Mouse (Mus musculus): Measurements from ENCODE around the gene Slc38a10. TPM values are rescaled to one million over a fixed set of nuclear protein-coding genes. Genes with fewer than 3 reads are reported as not detected.

The Slc38a10 gene
- polyA plus RNA-seq, 1 experiment from 2014 or later, result 108 TPM

GRCm38 (mm10) chr11:120186145-120186740, 35.1 kb upstream of the Slc38a10 start:
- Histone ChIP-seq H3K36me3 (no peaks in the 10 kb centered on the region), H3K4me1 (replicated peaks) (peaks cover 67% of the 10 kb centered on the region), H3K27me3 (no peaks in the 10 kb centered on the region), H3K4me2 (peak overlapping the region; percentile 99), H3K4me3 (peak overlapping the region; percentile 95), H3K9ac (peak overlapping the region; percentile 100), H3K27ac (replicated peaks) (peak overlapping the region; percentile 99), H3K9me3 (no peaks in the 10 kb centered on the region)
- 3% methylated on average over 18 of the region's 18 CpGs for WGBS
- ATAC-seq (ENCODE audit: low read depth), result no peak

GRCm38 (mm10) chr11:120185316-120186141, 34.4 kb upstream of the Slc38a10 start:
- Histone ChIP-seq H3K27me3 (no peaks in the 10 kb centered on the region), H3K4me3 (peak overlapping the region; percentile 95), H3K4me2 (peak overlapping the region; percentile 99), H3K9me3 (no peaks in the 10 kb centered on the region), H3K36me3 (no peaks in the 10 kb centered on the region), H3K27ac (replicated peaks) (peak overlapping the region; percentile 99), H3K4me1 (replicated peaks) (peaks cover 60% of the 10 kb centered on the region), H3K9ac (peak overlapping the region; percentile 100)
- ATAC-seq (ENCODE audit: low read depth), result no peak
- WGBS, result under 1% methylated on average over 54 of the region's 54 CpGs

GRCm38 (mm10) chr11:120184371-120185315, 33.5 kb upstream of the Slc38a10 start:
- no peaks in the 10 kb centered on the region for H3K36me3 ChIP-seq
- H3K9ac ChIP-seq, result peak overlapping the region; percentile 100
- H3K9me3 ChIP-seq, result no peaks in the 10 kb centered on the region
- H3K27ac ChIP-seq (replicated peaks), result peak overlapping the region; percentile 99
- H3K27me3 ChIP-seq, result no peaks in the 10 kb centered on the region
- ATAC-seq (ENCODE audit: low read depth), result no peak
- H3K4me2 ChIP-seq, result peak overlapping the region; percentile 99
- H3K4me1 ChIP-seq (replicated peaks), result peaks cover 56% of the 10 kb centered on the region
- 4% methylated on average over 16 of the region's 16 CpGs for WGBS
- H3K4me3 ChIP-seq, result peak overlapping the region; percentile 95

- no peak overlapping the region for H3K4me3 ChIP-seq
- peak overlapping the region; percentile 99 for H3K4me2 ChIP-seq
- 27% methylated on average over 11 of the region's 11 CpGs for WGBS
- H3K9ac ChIP-seq, result peak overlapping the region; percentile 100
- H3K27ac ChIP-seq (replicated peaks), result peak overlapping the region; percentile 99
- no peaks in the 10 kb centered on the region for H3K27me3 ChIP-seq
- H3K36me3 ChIP-seq, result no peaks in the 10 kb centered on the region
- no peak for ATAC-seq (ENCODE audit: low read depth)
- H3K9me3 ChIP-seq, result no peaks in the 10 kb centered on the region
- peaks cover 56% of the 10 kb centered on the region for H3K4me1 ChIP-seq (replicated peaks)
These were observed 32.6 kb upstream of the Slc38a10 start for GRCm38 (mm10) chr11:120183708-120184107.

- H3K36me3 ChIP-seq, result no peaks in the 10 kb centered on the region
- peak overlapping the region; percentile 99; the same call in 1 of the 2 replicates for H3K4me2 ChIP-seq
- peak overlapping the region; percentile 99; the same call in 1 of the 2 replicates for H3K27ac ChIP-seq (replicated peaks)
- H3K27me3 ChIP-seq, result no peaks in the 10 kb centered on the region
- ATAC-seq (ENCODE audit: low read depth), result no peak
- WGBS, result 13% methylated on average over 1 of the region's 1 CpGs
- no peak overlapping the region for H3K4me3 ChIP-seq
- H3K4me1 ChIP-seq (replicated peaks), result peaks cover 56% of the 10 kb centered on the region
- H3K9me3 ChIP-seq, result no peaks in the 10 kb centered on the region
- no peak overlapping the region; the same call in 1 of the 2 replicates for H3K9ac ChIP-seq
These were observed 32.0 kb upstream of the Slc38a10 start for GRCm38 (mm10) chr11:120183180-120183579.

GRCm38 (mm10) chr11:120182396-120183030, 31.4 kb upstream of the Slc38a10 start:
- Histone ChIP-seq H3K36me3 (no peaks in the 10 kb centered on the region), H3K9ac (peak overlapping the region; percentile 34; the same call in 1 of the 2 replicates), H3K4me1 (replicated peaks) (peaks cover 56% of the 10 kb centered on the region), H3K4me3 (no peak overlapping the region), H3K27ac (replicated peaks) (0 out of 2 replicates have a peak overlapping the region, but pooled peaks have one; percentile 99), H3K9me3 (no peaks in the 10 kb centered on the region), H3K27me3 (no peaks in the 10 kb centered on the region), H3K4me2 (no peak overlapping the region)
- 29% methylated on average over 3 of the region's 3 CpGs for WGBS
- no peak for ATAC-seq (ENCODE audit: low read depth)

- Histone ChIP-seq H3K4me1 (replicated peaks) (peaks cover 51% of the 10 kb centered on the region), H3K36me3 (no peaks in the 10 kb centered on the region), H3K27ac (replicated peaks) (no peak overlapping the region), H3K9ac (no peak overlapping the region), H3K4me2 (no peak overlapping the region), H3K9me3 (no peaks in the 10 kb centered on the region), H3K27me3 (no peaks in the 10 kb centered on the region), H3K4me3 (no peak overlapping the region)
- ATAC-seq (ENCODE audit: low read depth), result no peak
- 75% methylated on average over 3 of the region's 3 CpGs for WGBS
These were observed 30.2 kb upstream of the Slc38a10 start for GRCm38 (mm10) chr11:120181379-120181778.

GRCm38 (mm10) chr11:120179374-120179773, 28.2 kb upstream of the Slc38a10 start:
- WGBS, result 34% methylated on average over 4 of the region's 4 CpGs
- H3K4me3 ChIP-seq, result no peak overlapping the region
- H3K27me3 ChIP-seq, result no peaks in the 10 kb centered on the region
- H3K4me1 ChIP-seq (replicated peaks), result peaks cover 31% of the 10 kb centered on the region
- H3K9me3 ChIP-seq, result no peaks in the 10 kb centered on the region
- H3K27ac ChIP-seq (replicated peaks), result no peak overlapping the region
- H3K36me3 ChIP-seq, result no peaks in the 10 kb centered on the region
- H3K9ac ChIP-seq, result no peak overlapping the region
- no peak for ATAC-seq (ENCODE audit: low read depth)
- no peak overlapping the region for H3K4me2 ChIP-seq

- ATAC-seq (ENCODE audit: low read depth), result no peak
- Histone ChIP-seq H3K27me3 (no peaks in the 10 kb centered on the region), H3K4me3 (no peak overlapping the region), H3K4me2 (no peak overlapping the region), H3K27ac (replicated peaks) (no peak overlapping the region), H3K4me1 (replicated peaks) (no peaks in the 10 kb centered on the region; the same call in 1 of the 2 replicates), H3K9ac (no peak overlapping the region), H3K9me3 (no peaks in the 10 kb centered on the region), H3K36me3 (no peaks in the 10 kb centered on the region)
- 68% methylated on average over 4 of the region's 4 CpGs for WGBS
These were observed 24.8 kb upstream of the Slc38a10 start for GRCm38 (mm10) chr11:120175948-120176347.

- Histone ChIP-seq H3K4me3 (no peak overlapping the region), H3K4me1 (replicated peaks) (peaks cover 14% of the 10 kb centered on the region), H3K27me3 (no peaks in the 10 kb centered on the region), H3K9me3 (no peaks in the 10 kb centered on the region), H3K4me2 (no peak overlapping the region), H3K9ac (no peak overlapping the region), H3K27ac (replicated peaks) (no peak overlapping the region), H3K36me3 (no peaks in the 10 kb centered on the region)
- WGBS, result 73% methylated on average over 14 of the region's 14 CpGs
- no peak for ATAC-seq (ENCODE audit: low read depth)
These were observed 22.1 kb upstream of the Slc38a10 start for GRCm38 (mm10) chr11:120173213-120173612.

- no peaks in the 10 kb centered on the region for H3K9me3 ChIP-seq
- no peaks in the 10 kb centered on the region for H3K27me3 ChIP-seq
- H3K36me3 ChIP-seq, result no peaks in the 10 kb centered on the region
- no peak overlapping the region for H3K9ac ChIP-seq
- 38% methylated on average over 8 of the region's 8 CpGs for WGBS
- no peak overlapping the region for H3K4me3 ChIP-seq
- no peak overlapping the region for H3K27ac ChIP-seq (replicated peaks)
- H3K4me2 ChIP-seq, result no peak overlapping the region
- H3K4me1 ChIP-seq (replicated peaks), result peaks cover 28% of the 10 kb centered on the region
- no peak for ATAC-seq (ENCODE audit: low read depth)
These were observed 20.0 kb upstream of the Slc38a10 start for GRCm38 (mm10) chr11:120171168-120171567.

Data from neural tube, embryonic 13.5 days (tissue).